Mouse (Mus musculus): ENCODE measurements around the gene Pygo1.
A peak's percentile ranks its signal among the peaks of the same experiment; 100 is the strongest.

Pygo1 gene

DNA sequence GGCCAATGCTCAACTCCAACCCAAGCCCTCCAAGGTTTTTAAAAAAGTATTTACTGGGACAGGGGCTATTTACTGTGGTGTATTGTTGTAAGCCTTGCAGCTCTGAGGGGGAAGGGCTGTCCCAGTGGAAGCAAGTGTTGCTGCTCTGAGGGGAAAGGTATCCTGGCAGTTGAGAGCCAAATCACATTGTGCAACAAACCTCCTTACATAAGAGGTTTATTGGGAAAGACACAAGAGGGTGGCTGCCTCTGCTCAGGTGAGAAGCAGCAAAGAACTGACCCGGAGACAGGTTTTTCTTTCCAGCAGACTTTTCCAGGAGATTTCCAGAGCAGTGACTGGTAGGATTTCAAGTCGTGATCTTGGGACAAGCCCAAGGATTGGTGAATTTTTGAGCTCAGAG lies 10.9 kb downstream of the Pygo1 start:
- DNase-seq (ENCODE audit: low read depth): no peak

DNA sequence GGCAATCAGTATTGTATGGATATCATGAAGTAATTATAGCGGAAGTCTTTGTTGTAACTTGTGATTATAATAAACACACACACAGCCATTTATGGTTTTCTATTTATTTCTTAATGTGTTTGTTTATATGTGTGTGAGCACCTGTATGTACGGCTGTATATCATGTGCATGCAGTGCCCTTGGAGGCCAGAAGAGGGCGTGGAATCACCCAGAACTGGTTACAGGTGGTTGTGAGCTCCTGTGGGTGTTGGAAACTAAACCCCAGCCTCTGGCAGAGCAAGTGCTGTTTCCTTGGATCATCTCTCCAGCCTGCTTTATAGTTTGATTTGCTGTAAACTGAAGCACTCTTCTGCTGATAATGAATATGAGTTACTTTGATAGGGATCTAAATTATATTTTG lies 18.0 kb downstream of the Pygo1 start:
- no peak for DNase-seq (ENCODE audit: low read depth)

DNA sequence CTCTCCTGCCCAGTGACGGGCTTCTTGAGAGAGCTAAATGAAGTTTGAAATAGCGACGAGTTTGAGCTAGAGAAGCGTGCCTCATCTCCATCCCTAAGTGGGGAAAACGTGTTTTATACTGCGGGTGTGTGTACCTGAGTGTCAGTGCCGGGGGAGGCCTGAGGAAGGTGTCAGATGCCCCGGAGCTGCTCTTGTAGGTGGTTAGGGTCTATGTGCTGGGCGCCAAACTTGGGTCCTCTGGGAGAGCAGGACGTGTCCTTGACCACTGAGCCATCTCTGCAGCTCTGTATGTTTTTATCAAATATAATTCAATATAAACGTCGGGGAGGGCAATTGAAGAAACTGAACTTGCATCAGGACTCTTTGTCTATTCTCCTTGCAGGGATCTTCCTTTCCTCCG lies 18.8 kb downstream of the Pygo1 start:
- DNase-seq (ENCODE audit: low read depth): no peak

DNA sequence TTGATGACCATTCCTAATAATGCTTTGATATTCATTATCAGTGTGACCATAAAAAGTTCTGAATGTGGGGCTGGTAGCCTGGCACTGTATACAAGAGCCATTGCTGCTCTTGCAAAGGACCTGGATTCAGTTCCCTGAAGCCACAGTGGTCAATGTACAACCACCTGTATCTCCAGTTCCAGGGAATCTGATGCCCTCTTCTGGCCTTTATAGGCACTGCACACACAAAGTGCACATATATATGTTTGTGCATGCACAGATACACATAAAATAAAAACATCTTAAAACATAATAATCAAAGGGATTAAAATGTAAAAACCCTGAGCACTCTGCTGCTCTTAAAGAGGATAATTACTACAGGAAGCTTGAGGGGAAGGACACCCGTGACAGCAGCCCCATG lies 21.6 kb downstream of the Pygo1 start:
- no peak for DNase-seq (ENCODE audit: low read depth)

DNA sequence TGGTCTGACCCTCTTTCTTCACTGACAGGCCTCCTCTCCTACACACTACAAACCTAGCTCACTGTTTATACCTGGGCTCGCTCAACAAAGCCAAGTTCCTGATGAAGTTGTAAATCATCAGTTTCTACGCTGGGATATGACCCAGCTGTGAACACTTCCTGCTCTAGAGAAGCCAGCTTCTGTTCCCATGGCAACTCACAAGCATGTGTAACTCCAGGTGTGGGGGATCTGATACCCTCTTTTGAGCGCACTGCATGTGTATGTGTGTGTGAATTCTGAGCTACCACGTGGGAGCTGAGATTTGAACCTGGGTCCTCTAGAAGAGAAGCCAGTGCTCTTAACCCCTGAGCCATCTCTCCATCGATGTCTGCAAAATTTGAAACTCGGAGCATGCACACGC lies 24.1 kb downstream of the Pygo1 start:
- DNase-seq (ENCODE audit: low read depth): no peak

DNA sequence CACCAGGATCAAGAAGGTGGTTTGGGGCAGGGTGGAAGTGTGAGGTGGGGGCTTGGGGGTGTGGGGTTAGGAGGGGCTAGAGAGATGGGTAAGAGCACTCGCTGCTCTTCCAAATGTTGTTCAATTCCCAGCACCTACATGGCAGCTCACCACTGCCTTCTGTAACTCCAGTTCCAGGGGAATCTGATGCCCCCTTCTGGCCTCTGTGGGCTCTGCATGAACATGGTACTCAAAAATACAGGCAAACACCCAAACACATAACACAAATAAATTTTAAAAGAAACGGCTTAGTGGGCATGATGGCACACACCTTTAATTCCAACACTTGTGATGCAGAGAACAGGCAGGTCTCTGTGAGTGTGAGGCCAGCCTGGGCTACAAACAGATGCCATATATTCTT lies 29.3 kb downstream of the Pygo1 start:
- DNase-seq (ENCODE audit: low read depth): no peak

DNA sequence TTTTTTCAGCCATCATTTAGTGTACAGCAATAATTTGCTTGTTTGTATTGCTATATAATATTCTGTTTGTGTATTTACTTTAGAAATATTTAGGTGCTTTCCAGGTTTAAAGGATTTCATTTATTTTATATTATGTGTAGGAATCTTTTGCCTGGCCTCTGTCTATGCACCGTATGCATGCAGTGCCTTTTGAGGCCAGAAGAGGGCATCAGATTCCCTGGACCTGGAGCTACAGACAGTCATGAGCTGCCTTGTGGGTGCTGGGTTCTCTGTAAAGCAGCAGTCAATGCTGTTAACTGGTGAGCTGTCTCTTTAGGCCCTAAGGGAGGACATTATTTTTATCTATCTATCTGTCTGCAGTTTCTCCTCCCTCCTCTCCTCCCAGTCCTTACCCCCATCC lies 30.1 kb downstream of the Pygo1 start:
- DNase-seq (ENCODE audit: low read depth): no peak

DNA sequence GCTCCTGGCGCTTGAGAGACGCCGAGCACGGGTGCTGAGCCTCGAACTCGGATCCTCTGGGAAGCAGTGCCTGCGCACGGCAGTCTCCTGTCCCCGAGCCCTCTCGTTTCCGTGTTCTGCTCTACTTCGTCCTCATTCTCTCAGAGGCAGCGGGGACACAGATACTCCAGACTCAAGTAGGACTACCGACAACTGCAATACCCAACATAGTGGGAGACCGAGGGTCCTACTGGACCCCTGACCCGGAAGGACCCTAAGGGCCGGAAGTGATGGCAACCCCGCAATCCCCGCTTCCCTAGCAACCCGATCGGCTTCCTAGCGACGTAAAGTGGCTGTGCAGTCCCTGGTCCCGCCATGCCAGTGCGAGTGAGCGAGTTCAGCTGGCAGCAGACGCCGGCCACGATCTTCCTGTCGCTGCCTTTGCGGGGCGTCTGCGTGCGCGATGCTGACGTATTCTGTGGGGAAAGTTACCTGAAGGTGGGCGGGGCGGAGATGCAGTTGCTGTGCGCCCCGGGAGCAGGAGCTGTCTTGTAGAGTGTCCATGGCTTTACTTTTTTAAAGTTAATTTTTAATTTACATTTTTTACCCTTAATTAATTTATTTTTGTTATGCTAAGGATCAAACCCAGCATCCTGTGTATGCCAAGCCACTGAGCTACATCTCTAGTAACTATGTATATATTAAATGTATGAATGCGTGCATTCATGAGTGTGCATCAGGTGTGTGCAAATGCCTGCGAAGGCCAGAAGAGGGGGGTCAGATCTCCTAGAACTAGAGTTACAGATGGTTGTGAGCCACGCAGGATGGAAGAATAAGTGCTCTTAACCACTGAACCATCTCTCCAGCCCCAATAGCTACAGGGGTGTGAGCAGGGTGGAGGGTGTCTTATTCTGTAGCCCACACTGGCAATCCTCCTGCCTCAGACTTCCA lies 33.3 kb downstream of the Pygo1 start, which contains the start of the genes Dyx1c1 and Gm44503:
Gene Dyx1c1, plus strand, starts transcription at position 265 of the 930 bp plus-strand sequence.
Gene Gm44503, plus strand, starts transcription at position 332 of the 930 bp plus-strand sequence.
- DNase-seq (ENCODE audit: low read depth): peak; percentile 68

DNA sequence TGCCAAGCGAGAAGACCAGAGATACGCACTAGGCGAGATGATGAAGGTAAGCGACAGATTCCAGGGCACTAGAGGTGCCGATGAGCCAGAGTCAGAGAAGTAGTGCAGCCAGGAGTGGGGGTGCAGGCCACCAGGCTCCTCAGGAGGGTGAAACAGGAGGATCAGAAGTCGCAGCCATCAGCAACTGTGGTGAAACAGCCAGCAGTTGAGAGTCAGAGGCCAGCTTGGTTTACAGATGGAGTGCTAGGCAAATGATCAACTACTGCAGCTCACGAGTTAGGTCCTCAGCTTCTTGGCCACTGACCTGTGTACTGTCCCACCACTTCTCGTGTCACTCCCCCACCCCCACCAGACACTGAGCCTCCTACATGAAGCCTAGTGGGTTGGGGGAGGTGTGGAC lies 35.9 kb downstream of the Pygo1 start:
- no peak for DNase-seq (ENCODE audit: low read depth)

DNA sequence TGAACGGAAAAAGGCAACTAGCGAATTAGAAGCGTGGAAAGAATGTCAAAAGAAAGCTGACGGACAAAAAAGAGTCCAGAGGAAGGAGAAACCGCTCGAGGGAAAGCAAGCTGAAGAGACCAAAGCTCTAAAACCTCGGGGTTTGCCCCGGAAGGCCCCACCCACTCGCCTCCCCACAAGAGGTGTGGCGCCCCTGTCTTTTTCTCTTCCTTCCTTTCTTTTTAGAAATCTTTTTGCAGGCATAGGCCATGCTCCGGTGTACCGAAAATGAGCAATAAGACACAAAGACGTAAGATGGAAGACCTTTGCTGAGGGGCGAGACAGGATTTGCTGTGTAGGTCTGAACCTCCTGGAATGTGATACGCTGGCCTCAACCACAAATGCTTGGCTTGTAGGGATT lies 36.5 kb downstream of the Pygo1 start:
- no peak for DNase-seq (ENCODE audit: low read depth)

DNA sequence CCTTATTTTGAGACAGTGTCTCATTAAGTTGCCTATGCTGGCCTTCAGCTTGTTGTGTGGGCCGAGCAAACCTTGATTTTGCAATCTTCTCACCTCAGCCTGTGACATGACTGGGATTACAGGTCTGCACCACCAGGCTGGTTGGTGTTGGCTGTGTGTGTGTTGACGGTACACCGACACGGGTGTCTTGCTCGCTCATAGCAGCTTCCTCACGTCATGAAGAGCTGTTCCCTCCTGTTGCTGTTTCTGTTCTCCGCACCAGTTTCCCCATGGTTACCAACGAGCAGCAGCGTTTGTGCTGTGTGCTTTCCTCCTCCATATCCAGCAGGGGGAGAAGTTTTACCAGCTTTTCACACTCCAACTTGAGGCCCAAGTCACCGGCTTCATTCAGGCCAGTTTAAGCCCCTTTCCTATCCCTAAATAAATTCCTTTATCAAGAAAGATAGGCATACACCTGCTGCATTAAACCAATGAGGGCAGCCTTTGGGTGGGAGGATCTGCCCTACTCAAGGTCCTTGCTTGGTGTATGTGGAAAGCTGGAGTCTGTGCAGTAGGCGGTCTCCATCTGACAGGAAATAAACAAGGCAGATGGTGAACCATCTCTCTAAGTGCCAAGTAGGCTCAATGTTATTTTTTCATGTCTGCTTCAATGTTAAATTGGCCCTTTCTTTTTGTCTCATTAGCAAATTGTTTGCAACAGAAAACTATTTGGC lies 43.1 kb downstream of the Pygo1 start:
- DNase-seq (ENCODE audit: low read depth): peak; percentile 62

DNA sequence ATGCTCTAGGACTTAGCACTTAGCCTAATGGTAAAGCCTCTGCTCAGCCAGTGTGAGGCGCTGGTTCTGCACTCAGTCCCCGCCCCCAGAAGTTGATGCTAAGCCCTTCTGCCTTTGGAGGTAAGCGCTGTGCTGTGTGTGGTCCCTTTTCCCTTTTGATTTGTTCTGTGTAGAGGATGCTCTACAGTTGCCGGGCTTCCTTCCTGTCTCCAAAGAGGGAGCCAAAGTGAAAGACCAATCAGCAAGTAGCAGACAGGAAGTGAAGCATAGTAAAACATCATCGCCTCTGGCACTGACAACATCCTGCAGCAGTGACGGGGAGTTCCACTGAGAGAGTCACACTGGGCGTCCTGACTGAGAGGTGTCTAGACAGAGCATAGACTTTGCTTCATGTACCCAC lies 44.4 kb downstream of the Pygo1 start:
- no peak for DNase-seq (ENCODE audit: low read depth)

DNA sequence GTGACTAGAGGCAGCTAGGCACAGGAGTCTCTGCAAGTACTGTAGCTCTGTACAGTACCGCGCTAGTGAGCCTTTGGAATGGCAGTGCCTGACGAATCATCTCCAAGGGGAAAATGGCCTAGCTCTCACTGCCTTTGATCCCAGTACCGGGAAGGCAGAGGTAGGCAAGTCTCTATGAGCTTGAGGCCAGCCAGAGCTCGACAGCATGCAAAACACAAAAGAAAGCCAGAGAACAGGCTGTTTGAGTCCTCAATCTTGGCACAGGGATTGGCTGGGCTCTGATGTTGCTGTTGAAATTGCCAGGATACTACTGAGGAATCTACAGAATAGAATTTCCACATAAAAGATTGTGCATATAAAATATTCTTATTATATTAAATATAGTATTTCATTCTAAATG lies 47.0 kb downstream of the Pygo1 start:
- no peak for DNase-seq (ENCODE audit: low read depth)

DNA sequence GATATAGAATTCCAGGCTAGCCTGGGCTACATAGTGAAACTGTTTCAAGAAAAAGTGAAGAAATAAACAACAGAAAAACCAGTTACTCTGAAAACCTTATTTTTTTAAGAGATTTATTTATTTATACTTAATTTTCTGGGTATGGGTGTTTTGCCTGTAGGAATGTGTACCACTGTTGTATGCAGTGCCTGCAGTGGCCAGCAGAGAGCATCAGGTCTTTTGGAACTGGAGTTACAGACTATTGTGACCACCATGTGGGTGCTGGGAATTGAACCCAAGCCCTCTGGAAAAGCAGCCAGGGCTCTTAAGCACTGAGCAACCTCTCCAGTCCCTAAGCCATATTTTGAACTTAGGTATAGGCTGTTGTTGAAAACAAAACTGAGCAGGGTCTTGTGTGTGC lies 47.5 kb downstream of the Pygo1 start:
- DNase-seq (ENCODE audit: low read depth): no peak

DNA sequence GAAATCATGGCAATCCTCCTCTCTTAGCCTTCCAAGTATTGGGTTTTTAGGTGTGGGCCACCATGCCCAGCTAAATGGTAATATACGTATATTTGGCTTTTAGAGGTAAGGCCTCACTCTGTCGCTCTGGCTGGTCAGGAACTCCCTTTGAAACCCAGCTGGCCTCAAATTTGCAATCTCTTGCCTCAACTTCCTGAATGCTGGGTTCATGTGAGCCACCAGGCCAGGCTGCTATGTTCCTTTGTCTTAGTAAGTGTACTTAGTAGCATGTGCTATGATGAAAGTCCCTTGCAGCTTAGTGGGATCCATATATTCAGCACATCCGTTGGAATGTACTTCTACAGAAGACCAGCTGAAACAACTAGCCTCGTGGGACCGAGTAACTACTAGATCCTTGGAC lies 49.3 kb downstream of the Pygo1 start:
- DNase-seq (ENCODE audit: low read depth): no peak

DNA sequence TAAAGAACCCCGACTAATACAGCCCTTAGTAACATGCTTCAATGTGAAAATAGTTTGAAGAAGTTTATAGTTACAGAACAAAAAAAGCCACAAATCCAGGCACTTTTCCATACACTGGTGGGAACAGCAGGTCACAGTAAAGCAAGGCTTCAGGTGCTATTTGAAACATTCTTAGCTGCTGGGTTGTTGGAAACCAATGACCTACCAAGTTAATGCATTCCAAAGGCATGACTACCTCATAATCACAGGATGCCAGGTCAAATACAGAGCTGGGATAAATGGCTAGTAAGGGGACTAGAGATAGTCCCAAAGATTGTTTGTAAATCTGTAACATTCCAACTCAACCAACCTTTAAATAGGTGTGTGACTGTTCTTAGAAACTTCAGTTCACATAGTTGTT lies 49.8 kb downstream of the Pygo1 start:
- DNase-seq (ENCODE audit: low read depth): no peak

DNA sequence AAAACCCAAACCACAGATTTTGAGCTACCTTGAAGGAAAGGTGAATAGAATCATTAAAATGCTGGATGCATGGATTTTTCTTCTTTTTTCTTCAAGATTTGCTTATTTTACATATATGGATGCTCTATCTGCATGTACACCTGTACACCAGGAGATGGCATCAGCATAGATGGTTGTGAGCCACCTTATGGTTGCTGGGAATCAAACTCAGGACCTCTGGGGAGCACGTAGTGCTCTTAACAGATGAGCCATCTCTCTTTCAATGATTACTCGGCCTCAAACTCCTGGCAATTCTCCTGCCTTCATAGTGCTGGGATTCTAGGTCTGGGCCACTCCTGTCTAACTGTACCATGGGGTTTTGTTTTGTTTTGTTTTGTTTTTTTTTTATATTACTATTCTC lies 57.6 kb downstream of the Pygo1 start:
- DNase-seq (ENCODE audit: low read depth): no peak

DNA sequence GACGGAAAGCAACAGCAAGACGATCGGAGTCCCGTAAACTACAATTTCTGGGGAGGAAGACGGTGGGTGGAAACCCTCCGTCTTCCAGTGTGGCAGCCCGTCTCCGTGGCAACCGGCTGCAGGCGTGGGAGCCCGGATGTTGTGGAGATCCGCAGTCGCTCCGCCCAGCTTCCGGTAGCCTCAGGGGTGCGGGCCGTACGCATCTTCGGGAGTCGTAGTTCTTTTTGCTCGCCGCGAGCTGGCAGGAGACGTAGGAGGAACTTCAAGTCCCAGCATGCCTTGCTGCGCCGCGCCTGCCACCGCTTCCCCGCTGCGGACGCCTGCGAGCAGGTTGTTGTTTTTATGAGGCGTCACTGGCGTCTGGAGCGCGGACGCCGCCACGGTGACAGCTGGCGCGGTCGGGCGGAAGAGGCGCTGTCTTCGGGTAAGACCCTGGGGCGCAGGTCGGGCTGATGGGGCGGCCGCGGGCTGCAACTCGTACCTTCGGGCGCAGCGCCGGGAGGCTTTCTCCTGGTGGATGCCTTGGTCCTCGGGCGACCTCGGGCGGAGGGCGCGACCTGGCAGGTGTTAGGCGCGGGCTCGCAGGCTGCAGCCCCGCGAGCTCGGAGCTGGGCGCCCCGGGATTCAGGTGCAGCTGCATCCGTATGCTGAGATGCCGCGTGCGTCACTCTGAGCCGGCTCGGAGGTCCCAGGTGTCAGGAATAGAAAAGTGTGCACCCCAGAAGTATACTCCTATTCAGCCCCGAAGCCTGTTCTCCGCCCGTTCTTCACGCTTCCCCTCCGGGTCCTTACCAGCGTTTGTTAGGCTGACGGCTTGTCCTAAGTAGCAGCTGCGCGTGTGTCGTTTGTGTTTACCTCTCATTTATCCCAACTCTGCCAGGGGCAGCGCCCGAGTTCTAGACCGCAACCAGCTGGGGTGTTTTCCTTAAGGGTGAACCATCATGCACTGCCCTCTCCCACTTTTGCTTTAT lies 60.1 kb downstream of the Pygo1 start, which contains the start of the genes Ccpg1os and Ccpg1:
Gene Ccpg1os, minus strand, starts transcription at position 133 of the 971 bp plus-strand sequence.
Gene Ccpg1, plus strand, starts transcription at position 180 of the 971 bp plus-strand sequence.
- DNase-seq (ENCODE audit: low read depth): peak; percentile 91

DNA sequence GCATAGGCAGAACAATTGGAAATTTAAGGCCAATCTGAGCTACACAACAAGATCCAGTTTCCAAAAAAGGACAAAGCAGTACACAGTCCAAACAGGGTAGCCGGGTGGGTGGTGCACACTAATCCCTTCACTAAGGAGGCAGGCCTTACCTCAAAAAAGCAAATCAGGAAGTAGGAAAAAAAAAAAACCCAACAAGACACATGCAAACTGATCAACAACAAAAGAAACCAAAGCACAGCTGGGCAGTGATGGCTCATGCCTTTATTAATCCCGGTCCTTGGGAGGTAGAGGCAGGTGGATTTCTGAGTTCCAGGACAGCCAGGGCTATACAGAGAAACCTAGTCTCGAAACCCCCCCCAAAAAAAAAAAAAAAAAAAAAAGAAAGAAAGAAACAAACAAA lies 62.3 kb downstream of the Pygo1 start:
- no peak for DNase-seq (ENCODE audit: low read depth)

DNA sequence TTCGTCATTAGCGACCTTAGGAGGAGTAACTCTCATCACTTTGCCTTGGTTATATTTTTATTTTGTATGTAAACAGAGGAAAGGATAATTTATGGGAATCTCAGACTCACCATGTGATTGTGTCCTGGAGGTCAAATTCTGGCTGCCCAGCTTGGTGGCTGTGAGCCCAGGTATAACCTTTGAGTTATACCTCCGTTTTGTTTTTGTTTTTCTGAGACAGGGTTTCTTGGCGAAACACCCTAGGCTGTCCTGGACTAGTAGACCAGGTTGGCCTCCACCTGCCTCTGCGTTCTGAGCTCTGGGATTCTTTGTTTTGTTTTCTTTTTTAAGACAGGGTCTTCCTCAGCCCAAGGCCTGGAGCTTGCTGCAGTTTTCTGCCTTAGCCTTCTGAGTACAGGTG lies 63.3 kb downstream of the Pygo1 start:
- DNase-seq (ENCODE audit: low read depth): no peak

DNA sequence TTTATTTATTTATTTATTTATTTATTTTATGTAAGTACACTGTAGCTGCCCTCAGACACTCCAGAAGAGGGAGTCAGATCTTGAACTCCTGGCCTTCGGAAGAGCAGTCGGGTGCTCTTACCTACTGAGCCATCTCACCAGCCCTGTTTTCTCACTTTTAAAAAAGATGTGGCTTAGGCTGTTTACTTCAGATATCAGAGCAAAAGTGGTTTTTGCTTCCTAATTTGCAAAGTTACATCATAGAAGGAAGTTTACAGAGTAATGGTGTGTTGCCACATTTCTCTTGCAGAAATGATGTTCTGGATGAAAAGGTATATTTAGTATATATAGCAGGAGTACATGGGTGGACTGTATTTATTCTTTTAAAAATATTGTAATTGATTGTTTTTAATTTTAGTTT lies 66.0 kb downstream of the Pygo1 start:
- DNase-seq (ENCODE audit: low read depth): no peak

DNA sequence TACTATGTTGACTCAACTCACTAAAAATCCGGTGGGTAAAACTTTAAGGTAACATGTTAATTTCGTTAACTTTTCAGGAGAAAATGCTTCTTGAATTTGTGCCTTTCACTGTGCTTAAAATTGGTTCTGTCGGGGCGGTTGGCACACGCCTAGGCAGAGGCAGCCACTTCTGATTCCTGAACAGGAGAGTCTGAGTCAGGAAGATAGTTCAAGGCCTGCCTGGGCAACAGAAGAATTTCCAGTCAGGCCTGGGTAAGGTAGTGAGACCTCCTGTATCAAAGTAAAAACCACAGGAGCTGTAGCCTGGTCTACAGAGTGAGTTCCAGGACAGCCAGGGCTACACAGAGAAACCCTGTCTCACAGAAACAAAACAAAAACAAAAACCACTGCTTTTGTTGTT lies 67.1 kb downstream of the Pygo1 start:
- no peak for DNase-seq (ENCODE audit: low read depth)

All from c-Kit-positive CD71-negative TER-119-negative erythroid progenitor cells, embryonic 14.5 days (primary cell).